Mouse (Mus musculus) bone marrow macrophage, adult 2 months (primary cell): ENCODE data around the gene Megf11. TPM values are rescaled to one million over a fixed set of nuclear protein-coding genes. Genes with fewer than 3 reads are reported as not detected.

Source experiments
- H3K27ac ChIP-seq: 2 replicates; pipeline ENCODE4 v1.5.1; 2012; ENCODE audit warnings: low read depth, low read length; ENCODE audit not compliant: insufficient read depth
- H3K4me1 ChIP-seq: 2 replicates; pipeline ENCODE4 v1.6.1; 2012; ENCODE audit warnings: low read length; ENCODE audit not compliant: control insufficient read depth, insufficient read depth
- H3K4me3 ChIP-seq: 2 replicates; pipeline ENCODE4 v1.5.1; 2012; ENCODE audit warnings: mild to moderate bottlenecking, low read length, moderate library complexity; ENCODE audit not compliant: insufficient read depth
- CTCF ChIP-seq: IDR thresholded peaks from 2 replicates; pipeline ENCODE4 v1.5.1; 2012; ENCODE audit warnings: low read depth, mild to moderate bottlenecking, low read length, moderate library complexity
- POLR2A ChIP-seq: IDR thresholded peaks from 2 replicates; pipeline ENCODE4 v1.6.1; 2012; ENCODE audit warnings: mild to moderate bottlenecking, low read depth, low read length, borderline replicate concordance
- polyA plus RNA-seq: library from polyadenylated mRNA; stranded (reverse); fragments of >200 nt; gene quantifications from 2 replicates; pipeline ENCODE4 v1.2.4, GENCODE M21; 2012; ENCODE audit not compliant: missing spikeins, insufficient read depth, insufficient read length

Gene Megf11
- polyA plus RNA-seq, 1 experiment, result not detected

- Histone ChIP-seq H3K27ac (no peak overlapping the region), H3K4me1 (no peaks in the 10 kb centered on the region), H3K4me3 (no peak overlapping the region)
- TF ChIP-seq CTCF (no peak), POLR2A (no peak)
Observed at GRCm38 (mm10) chr9:64612121-64612983, 226.9 kb downstream of the Megf11 start.

- TF ChIP-seq CTCF, result no peak
- no peak for TF ChIP-seq POLR2A
- no peaks in the 10 kb centered on the region for H3K4me1 ChIP-seq
- H3K4me3 ChIP-seq, result no peak overlapping the region
- no peak overlapping the region for H3K27ac ChIP-seq
Observed at GRCm38 (mm10) chr9:64612984-64613649, 227.7 kb downstream of the Megf11 start.

- no peak overlapping the region for H3K27ac ChIP-seq
- TF ChIP-seq POLR2A (no peak), CTCF (no peak)
- H3K4me3 ChIP-seq, result no peak overlapping the region
- H3K4me1 ChIP-seq, result no peaks in the 10 kb centered on the region
Observed at GRCm38 (mm10) chr9:64617413-64617812, 232.0 kb downstream of the Megf11 start.

- TF ChIP-seq CTCF (no peak), POLR2A (no peak)
- no peaks in the 10 kb centered on the region for H3K4me1 ChIP-seq
- no peak overlapping the region for H3K27ac ChIP-seq
- no peak overlapping the region for H3K4me3 ChIP-seq
Observed at GRCm38 (mm10) chr9:64618433-64618832, 233.0 kb downstream of the Megf11 start.

- no peak for TF ChIP-seq POLR2A
- no peak for TF ChIP-seq CTCF
- Histone ChIP-seq H3K4me3 (no peak overlapping the region), H3K27ac (no peak overlapping the region), H3K4me1 (no peaks in the 10 kb centered on the region)
Observed at GRCm38 (mm10) chr9:64619440-64619839, 234.0 kb downstream of the Megf11 start.

GRCm38 (mm10) chr9:64620596-64620995 lies 235.2 kb downstream of the Megf11 start:
- no peak for TF ChIP-seq POLR2A
- no peak for TF ChIP-seq CTCF
- H3K27ac ChIP-seq, result no peak overlapping the region
- no peaks in the 10 kb centered on the region for H3K4me1 ChIP-seq
- H3K4me3 ChIP-seq, result no peak overlapping the region

- no peak for TF ChIP-seq POLR2A
- TF ChIP-seq CTCF, result no peak
- Histone ChIP-seq H3K4me1 (no peaks in the 10 kb centered on the region), H3K4me3 (no peak overlapping the region), H3K27ac (no peak overlapping the region)
Observed at GRCm38 (mm10) chr9:64621499-64622296, 236.3 kb downstream of the Megf11 start.

GRCm38 (mm10) chr9:64623361-64623760 lies 237.9 kb downstream of the Megf11 start:
- Histone ChIP-seq H3K4me1 (no peaks in the 10 kb centered on the region), H3K27ac (no peak overlapping the region), H3K4me3 (no peak overlapping the region)
- no peak for TF ChIP-seq CTCF
- TF ChIP-seq POLR2A, result no peak

- Histone ChIP-seq H3K4me3 (no peak overlapping the region), H3K4me1 (no peaks in the 10 kb centered on the region), H3K27ac (no peak overlapping the region)
- TF ChIP-seq CTCF (no peak), POLR2A (no peak)
Observed at GRCm38 (mm10) chr9:64624536-64624935, 239.1 kb downstream of the Megf11 start.
